Mouse (Mus musculus) erythroblast, embryonic 14.5 days (primary cell): ENCODE measurements around the gene Kif21a. TPM values are rescaled to one million over a fixed set of nuclear protein-coding genes. Genes with fewer than 3 reads are reported as not detected.

ENCODE experiments used
- H3K27me3 ChIP-seq: 2 replicates; pipeline ENCODE4 v1.6.1; 2012; ENCODE audit warnings: inconsistent platforms; ENCODE audit not compliant: control insufficient read depth
- H3K36me3 ChIP-seq: 2 replicates; pipeline ENCODE4 v1.6.1; 2012; ENCODE audit warnings: mild to moderate bottlenecking, inconsistent platforms; ENCODE audit not compliant: control insufficient read depth
- H3K4me1 ChIP-seq: 2 replicates; pipeline ENCODE4 v1.6.1; 2012; ENCODE audit warnings: inconsistent platforms; ENCODE audit not compliant: control insufficient read depth
- H3K4me3 ChIP-seq: replicated peaks from 2 replicates; pipeline ENCODE3; 2012; ENCODE audit warnings: moderate library complexity, mild to moderate bottlenecking, inconsistent platforms
- H3K9me3 ChIP-seq: 2 replicates; pipeline ENCODE4 v1.6.1; 2012; ENCODE audit warnings: low read length, inconsistent platforms, mixed read lengths; ENCODE audit not compliant: control insufficient read depth
- GATA1 ChIP-seq: IDR thresholded peaks from 2 replicates; pipeline ENCODE4 v1.6.1; 2012; ENCODE audit warnings: low read length, inconsistent platforms, mixed read lengths
- TAL1 ChIP-seq: IDR thresholded peaks from 3 replicates; pipeline ENCODE4 v1.6.1; 2012; ENCODE audit warnings: low read length, inconsistent platforms, mixed read lengths
- polyA plus RNA-seq: library from polyadenylated mRNA; stranded (reverse); fragments of >175 nt; gene quantifications from 2 replicates; pipeline ENCODE4 v1.2.3, GENCODE M21; 2012

Gene Kif21a
- polyA plus RNA-seq, 1 experiment: 0.01 TPM

- Histone ChIP-seq H3K4me1 (no peaks in the 10 kb centered on the region), H3K9me3 (no peaks in the 10 kb centered on the region), H3K27me3 (no peaks in the 10 kb centered on the region), H3K4me3 (no peak overlapping the region), H3K36me3 (no peaks in the 10 kb centered on the region)
- TF ChIP-seq GATA1: no peak
- TF ChIP-seq TAL1: no peak
Measured at GRCm38 (mm10) chr15:91056866-91057342, 7.2 kb upstream of the Kif21a start.

- H3K27me3 ChIP-seq: no peaks in the 10 kb centered on the region
- H3K9me3 ChIP-seq: no peaks in the 10 kb centered on the region
- no peaks in the 10 kb centered on the region for H3K4me1 ChIP-seq
- no peaks in the 10 kb centered on the region for H3K36me3 ChIP-seq
- TF ChIP-seq TAL1 (no peak), GATA1 (no peak)
- H3K4me3 ChIP-seq: no peak overlapping the region
Measured at GRCm38 (mm10) chr15:91056176-91056865, 6.6 kb upstream of the Kif21a start.

- Histone ChIP-seq H3K27me3 (peaks cover 19% of the 10 kb centered on the region), H3K36me3 (no peaks in the 10 kb centered on the region), H3K4me1 (peaks cover 9% of the 10 kb centered on the region), H3K9me3 (no peaks in the 10 kb centered on the region), H3K4me3 (peak overlapping the region; percentile 66)
- no peak for TF ChIP-seq GATA1
- TF ChIP-seq TAL1: no peak
Measured at GRCm38 (mm10) chr15:91048951-91049495, 725 bp downstream of the Kif21a start.

- Histone ChIP-seq H3K4me3 (no peak overlapping the region), H3K9me3 (no peaks in the 10 kb centered on the region), H3K27me3 (peaks cover 19% of the 10 kb centered on the region), H3K4me1 (peaks cover 9% of the 10 kb centered on the region), H3K36me3 (no peaks in the 10 kb centered on the region)
- TF ChIP-seq TAL1: no peak
- TF ChIP-seq GATA1: no peak
Measured at GRCm38 (mm10) chr15:91047627-91048026, 2.1 kb downstream of the Kif21a start.

- H3K4me1 ChIP-seq: peaks cover 9% of the 10 kb centered on the region
- no peaks in the 10 kb centered on the region for H3K9me3 ChIP-seq
- no peaks in the 10 kb centered on the region for H3K36me3 ChIP-seq
- H3K4me3 ChIP-seq: no peak overlapping the region
- no peak for TF ChIP-seq GATA1
- TF ChIP-seq TAL1: no peak
- peaks cover 19% of the 10 kb centered on the region for H3K27me3 ChIP-seq
Measured at GRCm38 (mm10) chr15:91046506-91046905, 3.2 kb downstream of the Kif21a start.

GRCm38 (mm10) chr15:91043263-91043662 lies 6.5 kb downstream of the Kif21a start:
- H3K9me3 ChIP-seq: no peaks in the 10 kb centered on the region
- no peaks in the 10 kb centered on the region for H3K4me1 ChIP-seq
- H3K36me3 ChIP-seq: no peaks in the 10 kb centered on the region
- TF ChIP-seq GATA1 (no peak), TAL1 (no peak)
- no peaks in the 10 kb centered on the region for H3K27me3 ChIP-seq
- H3K4me3 ChIP-seq: no peak overlapping the region

- Histone ChIP-seq H3K9me3 (no peaks in the 10 kb centered on the region), H3K4me3 (no peak overlapping the region), H3K4me1 (no peaks in the 10 kb centered on the region), H3K27me3 (no peaks in the 10 kb centered on the region), H3K36me3 (no peaks in the 10 kb centered on the region)
- TF ChIP-seq GATA1 (no peak), TAL1 (no peak)
Measured at GRCm38 (mm10) chr15:91038860-91039259, 10.9 kb downstream of the Kif21a start.

GRCm38 (mm10) chr15:91034090-91034489 lies 15.7 kb downstream of the Kif21a start:
- no peak overlapping the region for H3K4me3 ChIP-seq
- no peaks in the 10 kb centered on the region for H3K27me3 ChIP-seq
- no peaks in the 10 kb centered on the region for H3K4me1 ChIP-seq
- H3K36me3 ChIP-seq: no peaks in the 10 kb centered on the region
- peaks cover 2% of the 10 kb centered on the region; the same call in 1 of the 2 replicates for H3K9me3 ChIP-seq
- TF ChIP-seq GATA1: no peak
- no peak for TF ChIP-seq TAL1

- peaks cover 3% of the 10 kb centered on the region; the same call in 1 of the 2 replicates for H3K9me3 ChIP-seq
- H3K4me3 ChIP-seq: no peak overlapping the region
- no peaks in the 10 kb centered on the region for H3K27me3 ChIP-seq
- no peak for TF ChIP-seq TAL1
- no peak for TF ChIP-seq GATA1
- no peaks in the 10 kb centered on the region for H3K36me3 ChIP-seq
- H3K4me1 ChIP-seq: no peaks in the 10 kb centered on the region
Measured at GRCm38 (mm10) chr15:91033529-91033928, 16.2 kb downstream of the Kif21a start.
